Mouse (Mus musculus) E14TG2a.4 (cell line): Measurements from ENCODE around the gene Scn10a.

ENCODE experiments used
- CTCF ChIP-seq: conservative IDR thresholded peaks from 2 replicates; pipeline ENCODE4 v1.5.1; 2014; ENCODE audit warnings: low read length
- NANOG ChIP-seq: IDR thresholded peaks from 2 replicates; pipeline ENCODE4 v1.6.1; 2014; ENCODE audit warnings: borderline replicate concordance, low read length, mixed read lengths
- POU5F1 ChIP-seq: IDR thresholded peaks from 2 replicates; pipeline ENCODE4 v1.6.1; 2014; ENCODE audit warnings: low read length, borderline replicate concordance

- no peak for TF ChIP-seq CTCF
- TF ChIP-seq POU5F1, result no peak
- TF ChIP-seq NANOG, result no peak
These were observed 28.1 kb downstream of the Scn10a start for GRCm38 (mm10) chr9:119691001-119691400.
